Comparison of ENCODE assay signal across 34 mouse cellular contexts in genomic region chr1:36114844-36115243, GRCm38 (mm10).
"Had no signal": no experiment of that assay in that cellular context is flagged by ENCODE, and none has a peak within 500 bp of the region (broad histone marks: within the 10 kb centered on the region; RNA-seq: fewer than 3 reads in every experiment).

No protein-coding gene starts in this region.

- H3K27me3 ChIP-seq: heart, embryonic 12.5 days; heart, embryonic 13.5 days; heart, embryonic 15.5 days; hindbrain, embryonic 12.5 days; hindbrain, embryonic 13.5 days; hindbrain, embryonic 15.5 days; intestine, embryonic 15.5 days; kidney, embryonic 15.5 days had no signal

- H3K4me2 ChIP-seq: heart, embryonic 11.5 days; heart, embryonic 12.5 days; heart, embryonic 13.5 days; heart, embryonic 15.5 days; hindbrain, embryonic 12.5 days; hindbrain, embryonic 13.5 days; hindbrain, embryonic 14.5 days; hindbrain, embryonic 15.5 days; intestine, embryonic 15.5 days; kidney, embryonic 15.5 days had no signal

- H3K4me1 ChIP-seq: heart, embryonic 15.5 days; hindbrain, embryonic 12.5 days; hindbrain, embryonic 13.5 days; hindbrain, embryonic 15.5 days; intestine, embryonic 15.5 days; kidney, embryonic 15.5 days had no signal

- DNase-seq: heart, postnatal 10 days; heart, postnatal 14 days; heart, postnatal 36 days; kidney, adult 11 months; kidney, adult 18-20 months; kidney, adult 8-10 months; kidney, adult 9 months; kidney, postnatal 10 days; kidney, postnatal 14 days; kidney, postnatal 25 days; kidney, postnatal 36 days; kidney, postnatal 4 days; layer of hippocampus, adult 9-11 months; layer of hippocampus, postnatal 36 days had no signal

- H3K4me3 ChIP-seq: heart, embryonic 10.5 days; heart, embryonic 12.5 days; heart, embryonic 13.5 days; heart, embryonic 15.5 days; hindbrain, embryonic 10.5 days; hindbrain, embryonic 12.5 days; hindbrain, embryonic 13.5 days; hindbrain, embryonic 15.5 days; intestine, embryonic 15.5 days; kidney, embryonic 15.5 days; layer of hippocampus, adult 2 months; left cerebral cortex, adult 2 months had no signal

- H3K9me3 ChIP-seq: heart, embryonic 10.5 days; heart, embryonic 12.5 days; heart, embryonic 13.5 days; heart, embryonic 15.5 days; hindbrain, embryonic 10.5 days; hindbrain, embryonic 12.5 days; hindbrain, embryonic 13.5 days; hindbrain, embryonic 15.5 days; intestine, embryonic 15.5 days; kidney, embryonic 15.5 days had no signal

- H3K27ac ChIP-seq: heart, embryonic 10.5 days; heart, embryonic 13.5 days; heart, embryonic 15.5 days; hindbrain, embryonic 10.5 days; hindbrain, embryonic 12.5 days; hindbrain, embryonic 13.5 days; hindbrain, embryonic 14.5 days; hindbrain, embryonic 15.5 days; hindbrain, postnatal 0 days; intestine, embryonic 15.5 days; kidney, embryonic 15.5 days; kidney, postnatal 0 days; layer of hippocampus, adult 2 months; left cerebral cortex, adult 2 months had no signal

- H3K9ac ChIP-seq: heart, embryonic 12.5 days; heart, embryonic 13.5 days; heart, embryonic 15.5 days; hindbrain, embryonic 12.5 days; hindbrain, embryonic 13.5 days; hindbrain, embryonic 14.5 days; hindbrain, embryonic 15.5 days; intestine, embryonic 15.5 days; kidney, embryonic 15.5 days had no signal

- H3K36me3 ChIP-seq: heart, embryonic 10.5 days; heart, embryonic 12.5 days; heart, embryonic 13.5 days; heart, embryonic 15.5 days; hindbrain, embryonic 10.5 days; hindbrain, embryonic 12.5 days; hindbrain, embryonic 13.5 days; hindbrain, embryonic 15.5 days; intestine, embryonic 15.5 days; kidney, embryonic 15.5 days had no signal

- ATAC-seq: hindbrain, embryonic 16.5 days; hindbrain, postnatal 0 days; inflammation-experienced regulatory T-cells, adult 6 months; intestine, embryonic 15.5 days; intestine, embryonic 16.5 days; intestine, postnatal 0 days had no signal
